In the genomic region with DNA sequence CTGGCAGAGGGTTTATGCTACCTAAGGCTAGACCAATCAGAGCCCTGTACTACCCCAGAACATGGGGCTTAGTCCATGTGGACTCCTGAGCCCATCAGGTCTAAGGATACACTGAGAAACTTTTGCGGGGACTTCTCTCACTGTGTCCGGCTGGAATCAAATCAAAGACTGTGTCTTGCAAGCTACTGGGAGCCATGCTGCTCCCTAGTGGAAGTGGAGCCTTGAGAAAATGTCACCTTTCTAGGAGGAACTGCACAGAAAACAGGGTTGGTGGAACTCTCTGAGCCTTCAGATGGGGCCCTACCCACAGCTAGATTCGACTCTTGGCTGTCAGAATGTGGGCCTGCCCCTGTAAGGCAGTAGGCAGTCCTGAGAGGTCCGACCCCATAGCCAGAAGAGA, we compare ENCODE assay signal across 9 mouse cellular contexts. TPM values are rescaled to one million over a fixed set of nuclear protein-coding genes. Genes with fewer than 3 reads are reported as not detected.
DNase-seq lines count a peak whose midpoint lies in the region; TF ChIP-seq lines count a peak whose summit lies in the region.
"Had no signal": no experiment of that assay in that cellular context is flagged by ENCODE, and none has a peak within 500 bp of the region (broad histone marks: within the 10 kb centered on the region; RNA-seq: fewer than 3 reads in every experiment).

No protein-coding gene starts in this region.

- 45% methylated on average over 4 of the region's 4 CpGs for WGBS in heart, embryonic 10.5 days
- 57% methylated on average over 4 of the region's 4 CpGs for WGBS in lung, adult 2 months

- no peak overlapping the region for H3K4me3 ChIP-seq in heart, embryonic 10.5 days
- no peak overlapping the region for H3K4me3 ChIP-seq in lung, adult 2 months (replicated peaks; ENCODE audit: extremely low read depth, low read depth, low read length)
- H3K4me3 ChIP-seq: erythroblast, embryonic 14.5 days had no signal

- 0 out of 2 replicates have a peak overlapping the region, but pooled peaks have one; percentile 30 for H3K27ac ChIP-seq in heart, embryonic 10.5 days

- H3K9me3 ChIP-seq in heart, embryonic 10.5 days = no peaks in the 10 kb centered on the region

- H3K36me3 ChIP-seq in heart, embryonic 10.5 days = no peaks in the 10 kb centered on the region

- no peak for TF ChIP-seq POLR2A in lung, adult 2 months (IDR thresholded peaks at IDR 0.05; ENCODE audit: borderline replicate concordance, extremely low read depth, low read depth, low read length)

- H3K27me3 ChIP-seq in heart, embryonic 10.5 days (ENCODE audit: insufficient read depth, poor library complexity, severe bottlenecking) = peaks cover 33% of the 10 kb centered on the region

- DNase-seq in heart, embryonic 10.5 days (ENCODE audit: low spot score) = no peak
- no peak for DNase-seq in heart, adult 9 months (ENCODE audit: low spot score in 2 of 2)
- peak; percentile 64 for DNase-seq in lung, postnatal 36 days
- no peak for DNase-seq in lung, adult 2 months
- DNase-seq in MN1 (ENCODE audit: low spot score) = peak; percentile 76
- DNase-seq in kidney, postnatal 4 days = peak; percentile 83 to 87
- no peak for DNase-seq in frontal cortex, postnatal 36 days (ENCODE audit: low spot score in 2 of 2)

- TF ChIP-seq CTCF in lung, adult 2 months (IDR thresholded peaks at IDR 0.05; ENCODE audit: insufficient read depth, low read length) = no peak

- peaks cover 29% of the 10 kb centered on the region for H3K4me1 ChIP-seq in heart, embryonic 10.5 days
- no peaks in the 10 kb centered on the region for H3K4me1 ChIP-seq in lung, adult 2 months (ENCODE audit: control insufficient read depth, insufficient read depth, low read length)

RNA-seq across cellular contexts. Expression of gene D630003M21Rik, which starts 18.5 kb away (rescaled TPM):
- 0.73 and 0.91 TPM in 2 replicates for polyA plus RNA-seq in heart, embryonic 10.5 days (2016; fragmentation: Nextera tagmentation; extraction: Ambion mirVana)
- polyA plus RNA-seq in lung, adult 2 months (2012; rRNA removed) = 1.9 and 2.0 TPM in 2 replicates

RNA-seq across cellular contexts. Expression of gene Bpi, which starts 47.4 kb away (rescaled TPM):
- not detected in 2 replicates for polyA plus RNA-seq in heart, embryonic 10.5 days (2016; fragmentation: Nextera tagmentation; extraction: Ambion mirVana)
- not detected in 2 replicates for polyA plus RNA-seq in lung, adult 2 months (2012; rRNA removed)
- polyA plus RNA-seq: erythroblast, embryonic 14.5 days; intestine, embryonic 14.5 days had no signal

Comparison
In these comparisons a context has a peak if more than half of its experiments do, and no peak if none do; other contexts are left out.
1. DNase-seq: peak in lung, postnatal 36 days (single experiment), MN1 (single experiment) and kidney, postnatal 4 days (2 of 2); none in heart, embryonic 10.5 days (single experiment), heart, adult 9 months (0 of 2), lung, adult 2 months (single experiment) and frontal cortex, postnatal 36 days (0 of 2).